Mouse (Mus musculus): Measurements from ENCODE around the gene Krtap4-1.

Krtap4-1 gene

DNA sequence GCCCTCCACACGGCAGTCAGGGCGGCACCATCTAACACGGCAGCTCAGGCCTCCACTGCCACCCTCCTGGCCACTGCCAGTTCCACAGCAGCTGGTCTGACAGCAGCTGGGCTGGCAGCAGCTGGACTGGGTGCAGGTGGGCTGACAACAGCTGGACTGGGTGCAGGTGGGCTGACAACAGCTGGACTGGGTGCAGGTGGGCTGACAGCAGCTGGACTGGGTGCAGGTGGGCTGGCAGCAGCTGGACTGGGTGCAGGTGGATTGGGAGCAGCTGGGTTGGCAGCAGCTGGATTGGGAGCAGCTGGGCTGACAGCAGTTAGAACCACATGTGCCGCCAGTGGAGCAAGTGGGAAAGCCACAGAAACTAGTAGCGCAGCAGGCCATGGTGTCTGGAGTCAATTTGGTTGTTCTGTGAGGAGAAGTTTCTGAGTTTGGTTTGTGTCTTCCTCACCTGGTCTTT, 44.8 kb downstream of the Krtap4-1 start, which contains the start of gene Krtap1-4:
Gene Krtap1-4, minus strand, starts transcription at position 410 of the 460 bp plus-strand sequence.
- DNase-seq, result no peak

DNA sequence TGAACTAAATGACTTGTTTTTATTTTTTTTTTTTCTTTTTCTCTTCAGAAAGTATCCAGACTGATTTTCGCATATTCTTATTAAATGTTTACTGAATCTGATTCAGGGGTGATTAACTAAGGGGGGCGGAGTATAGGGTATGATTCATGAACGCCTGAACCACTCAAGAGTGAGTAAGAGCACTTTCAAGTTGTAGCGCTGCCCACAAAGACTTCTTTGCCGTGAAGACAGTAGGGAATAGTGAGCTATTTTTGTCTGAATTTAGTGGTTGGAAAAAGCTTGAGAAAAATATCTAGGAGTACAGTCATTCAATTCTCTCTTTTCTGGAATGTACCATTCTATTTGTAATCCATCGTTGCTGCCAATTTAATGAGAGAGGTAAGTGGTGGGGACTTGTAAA, 46.5 kb downstream of the Krtap4-1 start:
- no peak for DNase-seq

DNA sequence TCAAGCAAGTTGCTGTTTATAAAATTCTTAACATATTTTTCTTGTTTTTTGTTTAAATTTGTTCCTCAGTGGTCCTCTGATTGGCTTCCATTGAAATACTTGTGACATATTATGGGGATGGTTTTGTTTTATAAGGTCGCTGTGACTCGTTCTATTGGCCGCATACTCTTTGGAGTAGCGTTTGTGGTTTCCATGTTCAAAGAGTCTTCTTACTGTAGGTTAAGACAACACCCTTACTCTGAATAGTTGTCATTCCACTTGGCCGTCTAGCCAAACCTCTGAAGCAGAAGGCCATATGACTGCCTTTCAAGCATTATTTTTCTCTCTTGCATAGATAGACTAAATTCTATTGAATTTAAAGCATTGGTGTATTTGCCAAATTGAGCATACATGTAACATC, 47.0 kb downstream of the Krtap4-1 start:
- no peak for DNase-seq

DNA sequence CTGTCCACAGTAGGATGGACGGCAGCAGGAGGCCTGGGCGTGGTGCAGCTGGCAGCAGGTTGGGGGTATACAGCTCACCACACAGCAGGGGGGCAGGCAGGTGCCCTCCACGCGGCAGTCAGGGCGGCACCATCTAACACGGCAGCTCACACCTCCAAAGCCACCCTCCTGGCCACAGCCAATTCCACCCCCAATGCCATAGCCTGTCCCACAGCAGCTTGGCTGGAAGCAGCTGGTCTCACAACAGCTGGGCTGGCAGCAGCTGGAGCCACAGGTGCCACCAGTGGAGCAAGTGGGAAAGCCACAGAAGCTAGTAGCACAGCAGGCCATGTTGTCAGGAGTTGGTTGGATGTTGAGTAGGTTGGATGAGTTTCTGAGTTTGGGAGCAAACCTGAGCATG, 47.4 kb downstream of the Krtap4-1 start, which contains the start of gene Krtap1-5:
Gene Krtap1-5, minus strand, starts transcription at position 381 of the 400 bp plus-strand sequence.
- no peak for DNase-seq
